Mouse (Mus musculus): ENCODE data around the gene Lrrc51. TPM values are rescaled to one million over a fixed set of nuclear protein-coding genes. Genes with fewer than 3 reads are reported as not detected.
"Not testable (repeated sequence)": the region's sequence is repeated elsewhere in the genome, so short reads cannot be mapped to it uniquely, and the experiment has no call there.

The Lrrc51 gene
- total RNA-seq, 2 experiments from 2014 or later = 5.6 to 6.9 TPM

GRCm38 (mm10) chr7:101951648-101952047 is 18.0 kb upstream of the Lrrc51 start:
- DNase-seq (ENCODE audit: low spot score in 2 of 2) = no peak
- intact Hi-C loops (cut with DNase I) = no loop called here

- intact Hi-C loops (cut with DNase I); DNase-seq (ENCODE audit: low spot score in 2 of 2): not testable (repeated sequence)
Measured at GRCm38 (mm10) chr7:101949008-101949407, 15.3 kb upstream of the Lrrc51 start.

- no peak for DNase-seq (ENCODE audit: low spot score in 2 of 2)
- intact Hi-C loops (cut with DNase I) = no loop called here
Measured at GRCm38 (mm10) chr7:101939758-101940157, 6.1 kb upstream of the Lrrc51 start.

- intact Hi-C loops (cut with DNase I) = no loop called here
- no peak for DNase-seq (ENCODE audit: low spot score in 2 of 2)
Measured at GRCm38 (mm10) chr7:101938348-101938747, 4.7 kb upstream of the Lrrc51 start.

DNA sequence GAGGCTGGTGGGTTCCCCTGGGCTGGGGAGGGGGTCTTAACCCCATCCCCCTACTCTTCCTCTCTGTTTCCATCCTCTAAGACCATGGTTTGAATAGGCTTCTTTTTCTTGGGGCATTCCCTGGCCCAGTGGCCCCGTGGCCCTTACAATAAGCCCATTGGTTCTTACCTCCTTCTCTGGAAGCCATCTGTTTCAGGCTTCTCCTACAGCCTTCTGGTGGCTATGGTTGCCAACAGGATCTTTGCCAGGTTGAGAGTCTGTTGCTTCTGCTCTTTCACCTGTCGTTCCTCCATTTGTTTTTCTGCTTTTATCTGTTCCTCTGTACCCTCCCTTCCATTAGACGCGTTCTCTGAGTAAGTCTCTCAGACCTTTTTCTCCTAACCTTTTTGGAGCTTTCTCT is 3.9 kb upstream of the Lrrc51 start:
- intact Hi-C loops (cut with DNase I) = no loop called here
- DNase-seq (ENCODE audit: low spot score in 2 of 2) = peak in 1 of 2 experiments; percentile 44

GRCm38 (mm10) chr7:101936996-101937395 is 3.3 kb upstream of the Lrrc51 start:
- DNase-seq (ENCODE audit: low spot score in 2 of 2) = no peak
- intact Hi-C loops (cut with DNase I) = no loop called here

DNA sequence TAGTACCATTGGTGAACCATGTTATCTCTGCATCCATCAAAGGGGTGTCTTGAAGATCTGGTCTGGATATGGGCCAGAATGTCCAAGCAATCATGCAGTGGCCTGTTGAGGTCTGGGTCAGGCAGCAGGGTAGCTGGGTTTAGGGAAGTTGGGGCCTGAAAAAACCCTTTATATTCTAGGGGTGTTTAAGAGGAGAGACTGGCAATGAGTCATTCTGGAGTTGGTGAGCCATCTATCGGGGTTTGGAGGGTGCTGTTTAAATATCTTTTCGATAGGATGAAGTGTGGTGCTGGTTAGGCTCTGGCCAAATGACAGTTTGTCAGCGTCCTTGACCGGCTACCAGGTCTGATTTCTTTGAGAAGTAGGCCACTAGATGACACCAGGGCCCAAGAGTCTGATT is 2.3 kb upstream of the Lrrc51 start:
- DNase-seq (ENCODE audit: low spot score in 2 of 2) = no peak
- intact Hi-C loops (cut with DNase I) = loop anchor here (2.0 kb wide), 1 partner anchor 35 kb away; no protein-coding TSS in a partner anchor

- DNase-seq (ENCODE audit: low spot score in 2 of 2) = no peak
- intact Hi-C loops (cut with DNase I) = loop anchor here (5.0 kb wide), 1 partner anchor 134 kb away; the partner anchor contains the start of genes Rnf121, Xndc1 and Xntrpc
Measured at GRCm38 (mm10) chr7:101933300-101933699, 395 bp downstream of the Lrrc51 start.

DNA sequence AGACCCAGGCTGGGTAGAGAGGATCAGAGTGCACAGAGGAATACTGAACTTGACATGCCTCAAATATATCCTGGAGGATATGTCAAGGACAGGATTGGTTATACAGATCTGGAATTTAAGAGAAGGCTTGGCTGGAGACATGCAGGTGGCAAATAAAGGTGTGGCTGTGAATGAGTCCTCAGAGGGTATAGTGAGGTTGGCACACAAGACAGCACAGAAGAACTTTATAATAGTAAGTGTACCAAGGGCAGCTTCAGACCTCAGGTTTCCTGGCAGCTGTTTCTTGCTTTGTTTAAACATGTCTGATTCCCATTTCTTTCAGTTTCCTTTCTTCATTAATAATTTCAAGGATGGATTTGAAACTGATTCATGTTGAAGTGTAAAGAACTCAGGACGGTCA is 1.1 kb downstream of the Lrrc51 start:
- intact Hi-C loops (cut with DNase I) = loop anchor here (5.0 kb wide), 1 partner anchor 135 kb away; the partner anchor contains the start of genes Rnf121, Xndc1 and Xntrpc
- DNase-seq (ENCODE audit: low spot score in 2 of 2) = no peak

GRCm38 (mm10) chr7:101928093-101928492 is 5.6 kb downstream of the Lrrc51 start:
- DNase-seq (ENCODE audit: low spot score in 2 of 2) = no peak
- intact Hi-C loops (cut with DNase I) = no loop called here

GRCm38 (mm10) chr7:101925892-101926291 is 7.8 kb downstream of the Lrrc51 start:
- intact Hi-C loops (cut with DNase I) = not testable (repeated sequence)

DNA sequence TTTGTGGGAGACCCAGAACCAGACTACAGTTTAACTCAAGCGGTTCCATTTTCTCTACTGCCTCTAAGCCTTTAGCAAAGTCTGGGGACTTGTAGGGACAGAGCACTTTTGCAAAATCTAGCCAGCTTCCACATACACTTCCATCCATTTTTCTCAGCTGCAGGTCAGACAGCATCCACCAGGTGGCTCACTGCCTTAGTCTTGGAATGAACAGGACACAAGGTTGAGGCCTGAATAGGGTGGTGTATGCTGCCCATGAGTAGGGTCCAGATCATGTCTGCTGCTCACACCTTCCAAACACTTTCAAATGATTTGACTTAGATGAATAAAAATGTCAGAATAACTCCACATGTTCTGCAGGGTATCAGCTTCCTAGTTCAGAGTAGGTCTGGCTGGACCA is 15.6 kb downstream of the Lrrc51 start:
- DNase-seq (ENCODE audit: low spot score in 2 of 2) = peak; percentile 51 to 75
- intact Hi-C loops (cut with DNase I) = loop anchor here (5.0 kb wide), 1 partner anchor 159 kb away; no protein-coding TSS in a partner anchor

More at GRCm38 (mm10) chr7:101925892-101926291, 7.8 kb downstream of the Lrrc51 start:
- DNase-seq (ENCODE audit: low spot score in 2 of 2) = not testable (repeated sequence)

- DNase-seq (ENCODE audit: low spot score in 2 of 2) = no peak
- intact Hi-C loops (cut with DNase I) = no loop called here
Measured at GRCm38 (mm10) chr7:101911982-101912381, 21.7 kb downstream of the Lrrc51 start.

GRCm38 (mm10) chr7:101910138-101910537 is 23.6 kb downstream of the Lrrc51 start:
- intact Hi-C loops (cut with DNase I) = no loop called here
- no peak for DNase-seq (ENCODE audit: low spot score in 2 of 2)

GRCm38 (mm10) chr7:101908367-101908766 is 25.3 kb downstream of the Lrrc51 start:
- DNase-seq (ENCODE audit: low spot score in 2 of 2) = no peak
- intact Hi-C loops (cut with DNase I) = no loop called here

DNA sequence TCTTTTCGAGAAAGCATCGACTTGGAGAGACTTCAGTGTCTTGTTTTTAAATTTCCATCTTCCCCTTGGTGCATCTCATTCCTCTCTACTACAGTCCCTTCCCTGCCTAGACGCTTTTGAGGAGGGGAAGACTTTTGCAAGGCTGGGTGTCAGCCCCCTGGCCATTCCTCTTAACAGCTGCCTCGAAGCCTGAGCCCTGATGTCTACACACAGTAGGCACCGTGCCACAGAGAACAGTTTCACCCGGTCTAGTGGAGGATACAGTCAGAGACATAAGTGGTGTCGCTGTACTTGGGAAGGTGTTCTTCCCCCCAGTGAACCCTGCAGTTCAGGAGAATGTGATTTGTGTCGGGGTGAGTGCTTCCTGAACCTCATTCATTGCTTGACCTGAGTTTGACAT is 27.0 kb downstream of the Lrrc51 start:
- DNase-seq (ENCODE audit: low spot score in 2 of 2) = no peak
- intact Hi-C loops (cut with DNase I) = no loop called here

DNA sequence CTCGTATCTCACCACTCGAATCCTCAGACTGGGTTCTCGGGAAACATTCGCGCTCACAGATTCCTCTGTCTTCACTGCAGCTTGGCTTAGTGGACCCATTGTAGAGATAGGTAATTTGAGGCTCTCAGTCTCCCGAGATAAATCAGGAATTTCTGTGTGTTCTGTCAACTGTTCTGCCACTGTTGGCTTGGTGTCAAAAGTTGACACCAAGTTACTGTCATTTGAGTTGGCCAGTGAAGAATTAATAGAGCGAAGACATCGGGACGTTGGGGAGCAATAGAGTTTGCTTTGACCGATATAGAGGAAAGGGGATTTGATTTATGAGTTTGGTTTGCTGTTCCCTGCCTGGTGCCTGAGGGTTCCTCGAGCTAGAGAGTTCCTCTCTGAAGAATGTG is 27.4 kb downstream of the Lrrc51 start, which contains the start of gene Tomt:
TSS of gene Tomt (minus strand) at position 73 of the 395 bp plus-strand sequence.
- DNase-seq (ENCODE audit: low spot score in 2 of 2) = no peak
- intact Hi-C loops (cut with DNase I) = no loop called here

GRCm38 (mm10) chr7:101905561-101906286 is 28.0 kb downstream of the Lrrc51 start, which contains the start of gene Lamtor1:
Gene Lamtor1 (plus strand): TSS chr7:101905904.
- intact Hi-C loops (cut with DNase I) = no loop called here

DNA sequence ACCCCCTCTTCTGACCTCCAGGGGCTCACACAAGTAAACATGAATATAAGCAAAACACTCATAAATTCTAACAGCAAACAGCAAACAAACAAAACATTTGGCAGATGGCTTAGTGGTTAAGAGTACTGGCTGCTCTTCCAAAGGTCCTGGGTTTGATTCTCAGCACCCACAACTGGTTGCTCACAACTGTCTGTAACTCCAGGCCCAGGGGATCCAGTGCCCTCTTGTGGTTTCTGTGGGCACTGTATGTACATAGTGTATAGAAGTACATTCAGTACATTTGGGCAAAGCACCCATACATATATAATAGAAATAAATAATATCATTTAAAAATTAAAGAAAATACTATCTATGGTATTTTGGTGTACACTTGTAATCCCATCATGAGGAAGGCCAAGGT is 30.8 kb downstream of the Lrrc51 start:
- intact Hi-C loops (cut with DNase I) = no loop called here

More at GRCm38 (mm10) chr7:101905561-101906286, 28.0 kb downstream of the Lrrc51 start, which contains the start of gene Lamtor1:
- peak; percentile 100 for DNase-seq (ENCODE audit: low spot score in 2 of 2)

DNA sequence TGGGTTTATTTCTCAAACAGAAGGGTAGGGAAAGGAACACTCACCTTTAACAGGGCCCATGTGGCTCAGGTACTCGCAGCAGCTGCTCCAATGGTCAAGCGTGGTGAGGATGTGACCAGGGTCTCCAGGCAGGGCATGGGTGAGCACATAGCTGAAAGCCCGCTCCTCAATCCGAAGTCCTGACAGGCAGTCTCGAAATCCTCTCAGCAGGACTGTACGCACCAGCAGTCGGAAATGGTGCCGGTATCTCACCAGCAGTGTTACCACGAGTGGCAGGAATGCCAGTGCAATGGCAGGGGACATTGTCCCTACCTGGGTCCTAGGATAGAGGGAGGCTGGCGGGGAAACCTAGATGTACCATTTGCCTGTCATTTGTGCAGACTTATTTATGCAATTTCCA is 31.7 kb downstream of the Lrrc51 start:
- DNase-seq (ENCODE audit: low spot score in 2 of 2) = no peak

More for the DNA sequence above, 30.8 kb downstream of the Lrrc51 start:
- no peak for DNase-seq (ENCODE audit: low spot score in 2 of 2)

More for the DNA sequence above, 31.7 kb downstream of the Lrrc51 start:
- intact Hi-C loops (cut with DNase I) = no loop called here

All from left cerebral cortex, postnatal 25 days (tissue).